Mouse (Mus musculus) kidney, postnatal 36 days (tissue): ENCODE results near the gene H2-D1.

Experiments
- DNase-seq, 2 experiments: peaks; one replicate each; pipeline ENCODE4 v3.0.0; 2021 to 2022; ENCODE audit warnings: mixed read lengths in 2 of 2

H2-D1 gene

DNA sequence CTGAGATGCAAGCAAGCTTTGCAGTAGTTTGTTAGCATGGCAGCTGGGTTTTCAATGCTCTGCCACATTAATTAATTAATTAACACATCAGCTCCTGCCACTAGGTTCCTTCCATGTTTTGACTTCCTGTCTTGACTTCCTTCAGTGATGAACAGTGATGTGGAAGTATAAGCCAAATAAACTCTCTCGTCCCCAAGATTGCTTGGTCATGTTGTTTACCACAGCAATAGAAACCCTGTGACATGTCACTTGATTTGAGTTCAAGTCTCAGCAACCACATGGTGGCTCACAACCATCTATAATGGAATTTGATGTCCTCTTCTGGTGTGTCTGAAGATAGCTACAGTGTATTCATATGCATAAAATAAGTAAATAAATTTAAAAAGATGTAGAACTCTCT, 5.2 kb upstream of the H2-D1 start:
- DNase-seq: no peak

DNA sequence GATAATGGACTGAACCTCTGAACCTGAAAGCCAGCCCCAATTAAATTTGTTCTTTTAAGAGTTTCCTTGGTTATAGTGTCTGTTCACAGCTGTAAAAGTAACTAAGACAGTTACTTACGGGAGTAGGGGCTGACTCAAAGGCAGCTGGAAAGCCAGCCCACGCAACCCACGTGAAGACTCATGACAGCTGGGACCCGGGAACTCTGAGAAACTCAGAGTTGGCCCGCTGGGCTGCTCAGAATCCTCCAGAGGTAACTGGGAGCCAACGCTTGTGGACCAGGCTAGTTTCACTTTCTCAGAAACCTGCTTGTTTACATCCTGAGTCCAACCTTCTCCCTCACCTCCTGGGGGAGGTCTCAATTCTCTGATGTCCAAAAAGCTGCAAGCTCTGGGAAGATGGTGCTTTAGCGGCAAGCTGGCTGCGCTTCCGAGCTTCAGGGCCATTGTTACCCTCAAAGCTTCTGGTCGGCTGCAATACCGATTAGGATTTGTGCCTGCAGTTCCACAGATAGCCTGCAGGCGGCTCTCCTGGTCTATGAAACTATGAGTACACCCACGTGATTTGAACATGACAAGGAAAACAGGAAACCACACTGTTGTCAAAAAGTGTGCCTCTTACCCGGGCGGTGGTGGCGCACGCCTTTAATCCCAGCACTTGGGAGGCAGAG, 4.6 kb upstream of the H2-D1 start:
- DNase-seq: peak; percentile 97 to 99

DNA sequence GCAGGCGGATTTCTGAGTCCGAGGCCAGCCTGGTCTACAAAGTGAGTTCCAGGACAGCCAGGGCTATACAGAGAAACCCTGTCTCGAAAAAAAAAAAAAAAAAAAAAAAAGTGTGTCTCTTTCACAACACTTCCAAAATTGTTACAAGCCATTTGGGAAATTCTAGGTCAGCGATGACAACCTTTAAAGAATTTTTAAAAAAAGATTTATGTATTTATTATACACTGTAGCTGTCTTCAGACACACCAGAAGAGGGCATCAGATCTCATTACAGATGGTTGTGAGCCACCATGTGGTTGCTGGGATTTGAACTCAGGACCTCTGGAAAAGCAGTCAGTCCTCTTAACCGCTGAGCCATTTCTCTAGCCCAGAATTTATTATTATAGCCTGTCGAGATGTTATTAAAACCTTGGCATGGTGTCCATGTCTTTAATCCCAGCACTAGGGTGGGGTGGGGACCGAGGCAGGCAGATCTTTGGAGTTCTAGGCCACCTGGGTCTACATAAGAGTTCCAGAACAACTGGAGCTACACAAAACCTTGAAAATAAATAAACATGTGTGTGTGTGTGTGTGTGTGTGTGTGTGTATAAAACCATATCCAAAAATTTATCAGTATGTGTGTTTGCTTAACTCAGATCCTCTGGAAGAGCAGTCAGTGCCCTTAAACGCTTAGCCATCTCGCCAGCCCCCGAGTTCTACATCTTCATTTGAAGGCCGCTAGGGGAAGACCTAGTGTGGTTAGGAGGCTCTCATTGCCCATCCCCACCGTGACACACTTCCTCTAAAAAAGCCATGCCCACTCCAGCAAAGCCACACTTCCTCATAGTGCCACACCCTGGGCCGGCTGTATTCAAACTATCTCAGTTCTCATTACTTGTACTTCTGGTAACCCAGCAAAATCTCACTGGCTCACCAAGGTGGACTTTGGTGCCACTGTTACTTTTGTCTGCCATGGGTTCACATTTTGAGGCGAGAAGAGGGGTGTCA, 3.7 kb upstream of the H2-D1 start:
- DNase-seq: peak; percentile 68 to 74

DNA sequence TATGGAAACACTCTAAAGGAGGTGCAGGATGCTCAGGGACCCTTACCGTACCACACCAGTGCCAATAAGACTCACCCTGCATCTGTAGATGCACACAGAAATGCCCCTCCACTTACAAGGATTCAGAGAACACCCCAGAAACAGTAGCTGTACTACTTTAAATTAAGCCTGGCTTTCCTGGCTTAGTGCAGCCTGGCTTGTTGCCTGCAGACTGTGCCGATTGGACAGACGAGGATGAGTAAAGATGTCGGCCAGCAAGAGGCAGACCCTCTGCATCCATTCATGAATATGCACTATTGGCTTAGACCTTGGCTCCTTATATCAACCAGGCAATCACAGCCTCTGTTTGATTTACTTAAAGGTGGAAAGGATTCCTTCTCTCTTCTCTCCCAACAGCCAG, 2.9 kb upstream of the H2-D1 start:
- DNase-seq: no peak

DNA sequence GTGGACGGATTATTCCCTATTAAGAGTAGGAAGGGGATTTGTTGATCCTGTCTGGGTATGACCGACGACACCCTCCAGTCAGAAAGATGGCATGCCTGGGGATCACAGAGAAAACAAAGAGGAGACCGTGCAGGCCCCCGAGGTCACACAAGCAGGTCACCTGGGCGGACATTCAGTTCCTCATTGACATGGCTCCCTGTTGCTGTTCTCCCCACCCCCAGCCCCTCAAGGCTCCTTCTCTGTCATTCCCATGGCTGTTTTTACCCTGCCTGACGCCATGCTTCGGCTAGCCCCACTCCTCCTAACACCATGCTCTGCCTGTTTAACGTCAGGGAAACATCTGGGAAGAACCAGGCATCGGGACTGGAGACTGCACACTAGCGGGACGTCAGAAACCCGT, 879 bp upstream of the H2-D1 start:
- DNase-seq: no peak

DNA sequence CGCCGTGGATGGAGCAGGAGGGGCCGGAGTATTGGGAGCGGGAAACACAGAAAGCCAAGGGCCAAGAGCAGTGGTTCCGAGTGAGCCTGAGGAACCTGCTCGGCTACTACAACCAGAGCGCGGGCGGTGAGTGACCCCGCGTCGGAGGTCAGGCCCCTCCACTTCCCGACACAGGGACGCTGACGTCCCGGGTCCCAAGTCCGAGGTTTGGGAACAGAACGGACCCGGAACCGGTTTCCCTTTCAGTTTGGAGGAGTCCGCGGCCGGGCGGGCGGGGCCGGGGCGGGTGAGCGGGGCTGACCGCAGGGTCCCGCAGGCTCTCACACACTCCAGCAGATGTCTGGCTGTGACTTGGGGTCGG, 973 bp downstream of the H2-D1 start:
- DNase-seq: peak; percentile 52 to 72

DNA sequence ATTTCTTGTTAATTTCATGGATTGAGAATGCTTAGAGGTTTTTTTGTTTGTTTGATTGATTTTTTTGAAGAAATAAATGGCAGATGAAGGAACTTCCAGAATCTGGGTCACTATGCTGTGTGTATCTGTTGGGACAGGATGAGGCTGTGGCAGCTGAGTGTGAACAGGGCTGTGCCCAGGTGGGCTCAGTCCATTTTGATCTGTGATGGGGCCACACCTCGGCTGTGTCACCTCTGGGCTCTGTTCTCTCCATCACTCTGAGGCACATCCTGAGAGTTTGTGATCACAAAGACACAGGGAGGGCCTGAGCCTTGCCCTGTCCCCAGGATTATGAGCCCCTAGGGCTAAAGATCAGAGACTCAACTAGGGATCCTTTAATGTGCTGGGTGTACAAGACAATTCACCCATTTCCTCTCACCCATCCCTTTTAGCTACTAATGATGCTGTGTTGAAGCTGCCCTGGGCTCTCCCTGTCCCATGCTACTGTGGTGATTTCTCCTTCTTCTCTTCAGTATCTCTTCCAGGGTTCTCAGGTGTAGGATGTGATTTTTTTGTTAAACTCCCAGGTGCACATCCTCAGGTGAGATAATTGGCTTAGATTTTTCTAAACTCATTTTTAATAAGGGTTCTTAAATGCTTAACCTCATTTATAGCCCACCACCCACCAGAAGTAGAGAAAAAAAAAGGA, 5.0 kb downstream of the H2-D1 start:
- DNase-seq: no peak

DNA sequence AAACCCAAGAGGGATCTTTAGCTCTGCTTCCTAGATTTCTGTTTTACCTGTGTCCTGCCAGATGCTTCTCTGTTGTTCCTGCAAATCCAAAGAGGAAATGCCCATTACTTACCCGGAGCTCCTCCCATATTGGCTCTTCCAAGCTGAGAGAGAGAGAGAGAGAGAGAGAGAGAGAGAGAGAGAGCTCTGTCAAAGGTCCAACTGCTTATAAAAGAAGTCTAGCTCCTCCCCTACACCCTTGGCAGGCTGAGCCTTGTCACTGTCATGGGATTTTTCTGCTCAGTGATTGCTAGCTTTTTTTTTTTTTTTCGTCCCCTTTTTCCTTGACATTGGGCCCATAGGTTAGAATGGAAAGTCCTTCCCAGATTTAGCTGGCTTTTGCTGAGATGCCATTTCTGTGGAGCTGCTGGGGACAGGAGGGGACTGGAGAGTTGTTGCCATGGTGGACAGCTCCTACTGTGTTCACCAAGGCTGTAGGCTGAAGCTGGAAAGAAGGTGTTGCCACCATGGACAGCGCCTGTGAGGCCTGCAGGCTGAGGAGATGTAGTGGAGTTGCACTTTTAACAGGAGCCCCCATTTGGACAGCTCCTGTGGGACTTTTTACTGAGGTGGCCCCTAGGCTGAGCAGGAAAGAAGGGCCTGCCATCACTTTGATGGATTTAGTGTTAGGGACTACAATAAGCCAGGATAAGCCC, 7.3 kb downstream of the H2-D1 start:
- DNase-seq: peak in 1 of 2 experiments; percentile 75

DNA sequence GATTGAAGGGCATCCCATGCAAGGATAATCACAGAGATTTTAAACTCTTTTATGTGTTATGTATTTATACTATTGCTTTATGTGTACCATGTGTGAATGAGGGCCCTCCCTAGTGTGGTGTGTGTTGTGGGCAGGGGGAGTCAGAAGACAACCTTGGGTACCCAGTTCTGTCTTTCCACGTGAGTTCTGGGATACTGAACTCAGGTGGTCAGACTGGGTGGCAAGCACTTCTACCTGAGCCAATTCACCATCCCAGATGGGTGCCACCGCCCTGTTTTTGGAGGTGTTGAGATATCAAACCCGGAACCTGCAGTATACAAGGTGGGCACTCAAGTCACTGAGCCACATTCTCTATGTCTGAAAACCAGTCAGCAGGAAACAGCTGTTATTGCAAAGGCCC, 9.7 kb downstream of the H2-D1 start:
- no peak for DNase-seq

DNA sequence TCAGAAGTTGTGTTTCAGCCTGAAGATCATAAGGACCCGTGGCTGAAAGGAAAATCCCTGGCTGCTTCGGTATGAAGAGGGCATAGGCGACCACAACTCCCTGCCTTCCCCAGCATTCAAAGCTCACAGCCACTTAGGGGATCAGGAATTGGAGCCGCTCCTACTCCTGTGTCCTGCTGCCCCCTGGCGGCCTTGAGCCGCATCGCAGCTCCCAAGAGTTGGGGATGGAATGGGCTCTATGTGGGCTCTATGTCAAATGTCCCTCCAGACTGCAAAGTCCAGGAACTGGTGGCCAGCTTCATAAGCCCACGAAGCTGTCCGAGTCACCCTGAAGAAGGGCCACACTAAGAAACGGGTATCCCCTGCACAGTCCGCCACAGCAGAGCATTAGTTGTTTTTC, 12.2 kb downstream of the H2-D1 start:
- peak; percentile 83 to 97 for DNase-seq

DNA sequence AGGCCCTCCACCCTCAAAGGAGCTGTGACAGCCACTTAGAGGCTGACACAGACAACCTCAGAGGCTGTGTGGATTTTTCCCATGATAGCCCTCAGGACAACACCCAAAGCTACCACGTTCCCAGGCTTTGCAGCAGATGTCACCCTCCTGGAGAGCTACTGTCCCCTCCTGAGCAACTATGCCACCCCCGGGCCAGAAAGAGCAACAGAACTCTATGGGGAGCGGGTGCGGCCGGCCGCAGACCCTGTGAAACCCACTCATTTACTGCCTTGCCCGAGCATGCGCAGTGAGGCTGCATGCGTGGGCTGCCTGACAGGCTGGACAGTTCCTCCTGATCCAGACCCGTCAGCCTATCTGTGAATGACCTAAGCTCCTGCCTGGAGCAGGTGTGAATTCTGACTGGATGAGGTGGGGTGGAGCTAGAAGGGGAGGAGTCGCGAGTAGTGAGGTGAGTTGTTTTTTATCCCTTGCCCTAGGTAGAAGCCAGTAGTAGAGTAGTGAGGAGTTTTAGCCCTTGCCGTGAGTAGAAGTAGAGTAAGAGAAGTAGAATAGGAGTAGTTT, 13.9 kb downstream of the H2-D1 start:
- DNase-seq: no peak

DNA sequence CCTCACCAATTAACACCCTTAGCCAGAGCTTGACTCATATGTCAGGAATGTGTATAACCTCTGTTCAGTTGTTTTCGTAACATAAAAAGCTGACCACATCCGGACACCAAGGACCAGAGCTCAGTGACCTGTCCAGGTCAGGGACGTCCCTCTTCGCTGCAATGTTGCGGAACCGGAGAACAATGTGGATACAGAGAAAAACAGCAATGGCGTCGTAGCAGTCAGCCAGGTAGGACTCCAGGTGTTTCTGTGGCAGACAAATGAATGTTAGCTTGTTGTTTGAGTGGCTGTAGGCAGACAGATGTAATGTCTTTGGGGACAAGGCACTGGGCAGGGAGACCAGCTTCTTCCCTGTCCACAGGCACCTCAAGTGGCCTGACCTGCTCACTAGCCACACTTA, 15.5 kb downstream of the H2-D1 start:
- no peak for DNase-seq

DNA sequence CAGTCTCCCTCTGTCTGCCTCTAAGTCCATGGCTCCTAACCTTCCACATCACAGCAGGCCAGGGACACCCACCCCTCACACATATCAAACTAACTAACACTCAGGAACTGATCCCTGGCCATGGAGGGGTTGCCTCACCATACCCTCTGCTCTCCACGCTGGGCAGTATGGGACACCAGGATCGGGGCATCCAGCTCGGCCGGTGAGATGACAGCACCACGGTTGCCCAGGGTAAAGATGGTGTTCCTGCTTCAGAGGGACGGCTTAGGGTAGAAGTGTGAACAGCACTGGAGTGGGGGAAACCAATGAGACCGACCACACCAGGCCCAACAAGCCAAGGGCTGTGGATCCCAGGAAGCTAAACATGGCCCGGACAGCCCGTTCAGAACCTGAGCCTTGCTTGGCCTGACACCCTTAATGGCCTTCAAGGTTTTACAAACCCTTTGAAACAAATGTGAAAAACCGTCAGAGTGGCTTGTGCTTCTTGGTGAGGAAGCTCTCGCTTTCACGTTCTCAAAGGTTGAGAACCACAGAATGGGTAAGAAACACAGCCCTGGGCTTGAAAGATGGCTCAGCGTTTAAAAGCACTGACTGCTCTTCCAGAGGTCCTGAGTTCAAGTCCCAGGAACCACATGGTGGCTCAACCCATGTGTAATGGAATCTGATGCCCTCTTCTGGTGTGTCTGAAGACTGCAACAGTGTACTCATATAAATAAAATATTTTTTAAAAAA, 16.6 kb downstream of the H2-D1 start:
- no peak for DNase-seq

DNA sequence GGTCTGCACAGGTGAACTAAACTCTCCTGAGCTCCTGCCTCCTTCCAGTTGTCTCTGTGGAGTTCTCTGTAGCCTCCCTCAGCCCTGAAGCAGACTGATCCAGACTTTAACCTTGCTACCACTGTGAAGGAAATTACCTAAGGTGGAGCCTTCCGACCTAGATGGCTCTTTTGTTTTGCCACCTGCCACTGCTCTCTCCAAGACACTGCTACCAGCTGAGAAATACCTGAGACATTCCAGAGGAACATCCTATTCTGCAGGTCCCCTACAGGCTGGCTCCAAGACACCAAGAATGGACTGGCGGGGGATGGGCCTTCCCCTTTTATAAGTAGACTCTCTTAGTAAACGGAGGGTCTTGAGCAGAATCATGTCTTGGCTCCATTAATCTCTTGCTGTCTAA, 17.7 kb downstream of the H2-D1 start:
- no peak for DNase-seq

DNA sequence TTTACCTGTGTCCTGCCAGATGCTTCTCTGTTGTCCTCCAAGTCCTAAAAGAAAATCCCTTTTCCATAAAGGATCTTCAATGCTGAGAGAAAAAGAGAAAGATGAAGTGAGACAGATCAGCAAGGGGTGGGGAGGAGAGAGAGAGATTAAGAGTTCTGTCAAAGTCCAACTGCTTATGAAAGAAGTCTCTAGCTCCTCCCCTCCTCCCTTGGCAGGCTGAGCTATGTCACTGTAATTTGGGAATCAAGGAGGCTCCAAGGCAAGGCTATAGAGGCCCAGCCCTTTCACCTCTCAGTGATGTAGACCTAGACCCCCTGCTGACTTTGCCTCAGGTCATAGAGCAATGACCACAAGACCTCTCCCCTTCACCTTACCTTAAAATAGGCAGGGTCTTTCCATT, 22.9 kb downstream of the H2-D1 start:
- peak; percentile 45 for DNase-seq

DNA sequence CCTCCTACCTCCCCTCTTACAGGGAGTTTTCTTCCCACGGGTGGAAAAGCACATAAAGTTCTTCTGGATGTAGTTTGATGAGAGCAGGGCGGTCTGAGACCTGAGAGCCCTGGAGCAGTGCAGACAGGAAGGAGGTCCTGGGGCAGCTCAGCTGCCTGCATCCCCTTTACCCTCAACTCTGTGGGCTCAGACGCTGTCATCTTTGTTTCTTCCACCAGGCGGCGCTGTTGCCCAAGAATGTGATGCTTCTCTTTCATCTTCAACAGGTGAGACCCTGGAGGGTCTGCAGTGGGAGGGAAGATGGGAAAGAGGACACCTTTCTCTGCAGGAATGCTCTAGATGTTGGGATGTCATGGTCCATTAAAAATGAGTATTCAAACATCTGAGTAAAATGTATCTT, 33.3 kb downstream of the H2-D1 start:
- peak; percentile 51 to 84 for DNase-seq

DNA sequence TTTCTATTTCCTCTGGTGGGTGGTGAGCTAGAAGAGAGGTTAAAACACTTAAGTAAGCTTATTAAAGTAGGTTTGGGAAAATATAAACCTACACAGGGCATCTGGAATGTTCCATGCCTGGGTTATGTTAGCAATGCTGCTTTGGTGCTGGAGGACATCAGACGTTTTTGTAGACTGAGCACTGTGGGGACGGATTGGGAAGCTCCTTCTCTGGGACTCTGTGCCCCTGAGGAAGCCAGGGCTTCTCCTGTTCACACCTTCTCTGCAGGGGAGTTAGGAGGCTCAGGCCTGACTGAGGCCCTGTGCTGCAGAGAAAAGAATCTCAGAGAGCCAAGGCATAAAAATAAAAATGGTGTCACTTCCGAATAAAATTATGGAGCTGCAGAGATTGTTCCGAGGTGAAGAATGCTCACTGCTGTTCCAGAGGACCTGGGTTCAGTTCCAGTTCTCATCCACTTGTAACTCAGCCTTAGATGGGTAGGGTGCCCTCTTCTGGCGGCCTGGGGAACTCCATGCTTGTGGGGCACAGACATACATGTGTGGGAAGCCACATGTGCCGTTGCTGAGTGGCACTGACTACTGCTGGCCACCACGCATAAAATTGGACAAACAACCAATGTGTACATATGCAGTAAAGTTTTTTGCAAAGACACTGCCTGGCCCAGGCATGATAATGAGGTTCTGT, 37.9 kb downstream of the H2-D1 start:
- peak in 1 of 2 experiments; percentile 29 for DNase-seq

DNA sequence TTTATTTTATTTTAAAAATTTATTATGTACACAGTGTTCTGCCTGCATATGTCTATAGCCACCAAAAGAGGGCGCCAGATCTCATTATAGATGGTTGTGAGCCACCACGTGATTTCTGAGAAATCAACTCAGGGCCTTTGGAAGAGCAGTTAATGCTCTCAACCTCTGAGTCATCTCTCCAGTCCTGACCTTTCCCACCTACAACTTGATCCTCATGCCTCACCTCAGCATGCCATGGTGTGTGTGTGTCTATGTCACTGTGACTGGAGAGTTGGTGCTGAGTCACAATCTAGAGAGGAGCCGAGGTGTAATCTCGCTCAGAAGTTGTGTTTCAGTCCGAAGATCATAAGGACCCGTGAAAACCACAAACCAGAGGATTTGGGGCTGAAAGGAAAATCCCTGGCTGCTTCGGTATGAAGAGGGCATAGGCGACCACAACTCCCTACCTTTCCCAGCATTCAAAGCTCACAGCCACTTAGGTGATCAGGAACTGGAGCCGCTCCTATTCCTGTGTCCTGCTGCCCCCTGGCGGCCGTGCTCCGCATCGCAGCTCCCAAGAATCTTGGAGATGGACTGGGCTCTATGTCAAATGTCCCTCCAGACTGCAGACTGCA, 39.2 kb downstream of the H2-D1 start:
- DNase-seq: peak; percentile 93 to 99

DNA sequence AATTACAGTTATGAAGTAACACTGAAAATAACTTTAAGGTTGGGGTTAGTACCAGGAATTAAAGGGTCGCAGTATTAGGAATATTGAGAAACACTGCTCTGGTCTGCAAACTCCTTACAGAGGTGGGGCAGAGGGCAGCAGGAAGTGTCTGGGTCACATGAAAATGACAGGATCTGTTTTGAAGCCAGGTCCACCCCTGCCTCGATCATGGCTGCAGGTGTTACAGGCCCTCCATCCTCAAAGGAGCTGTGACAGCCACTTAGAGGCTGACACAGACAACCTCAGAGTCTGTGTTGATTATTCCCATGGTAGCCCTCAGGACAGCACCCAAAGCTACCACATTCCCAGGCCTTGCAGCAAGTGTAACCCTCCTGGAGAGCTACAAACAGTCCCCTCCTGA, 40.7 kb downstream of the H2-D1 start:
- no peak for DNase-seq

DNA sequence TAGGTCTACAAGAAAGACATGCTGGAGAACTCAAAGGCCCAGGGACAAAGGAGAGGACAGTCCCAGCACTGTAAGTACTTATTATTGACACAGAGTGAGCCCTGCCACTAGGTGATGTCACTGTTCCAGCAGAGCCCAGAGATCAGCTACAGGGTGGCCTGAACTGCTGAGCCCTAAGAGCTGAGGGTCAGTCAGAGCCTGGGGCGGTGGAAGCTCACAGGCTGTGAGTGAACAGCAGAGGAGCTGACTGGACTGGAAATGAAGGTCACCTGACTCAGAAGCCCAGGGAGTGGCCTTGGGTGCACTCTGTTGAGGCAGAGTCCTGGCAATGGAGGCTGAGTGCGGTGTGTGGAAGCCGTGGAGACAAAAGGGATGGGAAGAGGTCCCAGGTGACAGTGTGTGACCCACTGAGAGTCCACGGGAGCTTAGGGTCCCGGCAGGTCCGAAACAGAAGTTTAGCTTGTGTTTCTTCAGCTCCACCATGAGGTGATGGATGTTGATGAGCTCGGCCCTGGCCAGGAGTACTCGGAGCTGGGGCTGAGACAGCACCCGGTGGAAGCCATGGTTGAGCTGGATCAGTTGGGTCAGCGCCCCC, 41.3 kb downstream of the H2-D1 start:
- DNase-seq: no peak
